Mouse (Mus musculus): Measurements from ENCODE around the gene Prkar1b.

DNA sequence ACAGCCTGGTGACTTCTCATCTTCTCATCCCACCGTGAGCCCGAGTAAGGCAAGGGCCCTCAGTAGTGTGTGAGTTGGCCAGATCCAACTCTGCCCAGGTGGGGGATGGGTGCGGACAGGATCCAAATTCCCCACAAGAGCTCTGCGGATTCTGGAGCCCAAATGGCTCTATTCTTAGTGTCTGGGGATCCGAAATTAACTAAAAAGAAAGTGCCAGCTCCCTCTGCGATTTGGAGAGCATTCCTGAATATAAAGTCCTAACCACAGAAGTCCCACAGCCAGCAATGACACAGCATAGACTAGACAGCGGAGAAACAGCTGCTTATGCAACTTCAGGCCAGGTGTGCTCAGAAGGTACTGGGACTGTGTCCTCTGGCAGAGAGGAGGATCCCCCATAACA, 100.4 kb downstream of the Prkar1b start:
- TF ChIP-seq CTCF (conservative IDR thresholded peaks at IDR 0.05; ENCODE audit: low read length) (no peak), POU5F1 (IDR thresholded peaks at IDR 0.05; ENCODE audit: borderline replicate concordance, low read length) (no peak)
